Mouse (Mus musculus) intestine, embryonic 16.5 days (tissue): Measurements from ENCODE around the gene Ap4m1. TPM values are rescaled to one million over a fixed set of nuclear protein-coding genes. Genes with fewer than 3 reads are reported as not detected.
A peak's percentile ranks its signal among the peaks of the same experiment; 100 is the strongest.

Source experiments
- ATAC-seq: fragments of 200-750 bp; cut with Nextera tagmentation; 2 replicates; pipeline ENCODE4 v1.8.0; 2017; ENCODE audit warnings: moderate TSS enrichment, moderate library complexity
- H3K27ac ChIP-seq: fragments of 300-500 bp; sonication (generic); 2 replicates; pipeline ENCODE4 v1.5.1; 2014; ENCODE audit warnings: mild to moderate bottlenecking, low read length
- H3K27me3 ChIP-seq: fragments of 300-500 bp; sonication (generic); replicated peaks from 2 replicates; pipeline ENCODE4 v1.6.1; 2014; ENCODE audit warnings: low read length, control low read depth, mixed read lengths; ENCODE audit not compliant: control insufficient read depth, insufficient read depth
- H3K36me3 ChIP-seq: fragments of 300-500 bp; sonication (generic); 2 replicates; pipeline ENCODE4 v1.6.1; 2014; ENCODE audit warnings: low read length, control low read depth; ENCODE audit not compliant: control insufficient read depth, insufficient read depth
- H3K4me1 ChIP-seq: fragments of 300-500 bp; sonication (generic); 2 replicates; pipeline ENCODE4 v1.6.1; 2014; ENCODE audit warnings: low read length, control low read depth, mixed read lengths; ENCODE audit not compliant: control insufficient read depth, insufficient read depth
- H3K4me2 ChIP-seq: fragments of 300-500 bp; sonication (generic); 2 replicates; pipeline ENCODE4 v1.6.1; 2014; ENCODE audit warnings: low read depth, low read length, control low read depth
- H3K4me3 ChIP-seq: fragments of 300-500 bp; sonication (generic); 2 replicates; pipeline ENCODE4 v1.5.1; 2014; ENCODE audit warnings: mild to moderate bottlenecking, low read length
- H3K9ac ChIP-seq: fragments of 300-500 bp; sonication (generic); 2 replicates; pipeline ENCODE4 v1.6.1; 2014; ENCODE audit warnings: low read depth, low read length
- H3K9me3 ChIP-seq: fragments of 300-500 bp; sonication (generic); 2 replicates; pipeline ENCODE4 v1.6.1; 2016; ENCODE audit warnings: low read length, control low read depth; ENCODE audit not compliant: control insufficient read depth
- WGBS: fragments of 180-500 bp; shearing (Covaris S2); extraction: QIAGEN DNeasy Blood & Tissue Kit; methylation state at CpG from one replicate; pipeline ENCODE4 v1.1.7; 2014; 5-methylcytosine and 5-hydroxymethylcytosine counted together
- polyA plus RNA-seq: library from polyadenylated mRNA; unstranded; fragments of >200 nt; fragmentation: Nextera tagmentation; extraction: Ambion mirVana; gene quantifications from 2 replicates; pipeline ENCODE4 v1.2.1, GENCODE M21; 2015

The Ap4m1 gene
- 16.7 and 17.1 TPM in 2 replicates for polyA plus RNA-seq

DNA sequence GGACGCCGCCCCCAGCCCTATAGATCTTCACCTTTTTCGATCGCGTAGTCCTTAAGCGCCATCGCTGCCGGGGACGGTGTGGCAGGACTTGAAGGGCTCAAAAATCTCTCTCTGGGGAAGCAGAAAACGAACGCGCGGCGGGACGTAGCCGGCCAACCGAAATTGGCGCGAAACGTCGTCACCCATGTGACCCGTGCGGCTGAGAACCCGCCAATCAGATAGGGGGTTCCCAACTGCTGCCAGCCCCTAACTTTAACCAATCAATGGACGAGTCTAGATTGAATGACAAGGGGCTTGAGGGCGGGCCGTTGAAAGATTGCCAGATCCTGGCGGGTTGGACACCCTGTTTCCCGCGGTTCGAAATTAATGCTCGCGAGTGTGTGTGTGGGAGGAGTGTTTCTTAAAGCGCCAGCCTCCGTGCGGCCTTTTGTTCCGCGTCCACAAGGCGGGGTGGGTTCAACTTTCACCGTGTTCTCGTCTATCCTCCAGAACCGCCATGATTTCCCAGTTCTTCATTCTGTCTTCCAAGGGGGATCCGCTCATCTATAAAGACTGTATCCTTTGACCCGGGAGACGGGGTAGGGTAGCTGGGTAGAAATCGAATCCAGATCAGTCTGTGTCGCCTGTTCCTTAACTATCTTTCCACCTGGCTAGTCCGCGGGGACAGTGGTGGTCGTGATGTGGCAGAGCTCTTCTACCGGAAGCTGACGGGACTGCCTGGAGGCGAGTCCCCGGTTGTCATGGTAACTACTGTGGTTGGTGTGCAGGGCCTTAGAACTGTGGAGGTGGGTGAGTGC is at the start of gene Ap4m1, which contains the start of gene Mcm7:
TSS of gene Ap4m1 (plus strand) at position 308 of the 797 bp plus-strand sequence.
TSS of gene Mcm7 (minus strand) at position 728 of the 797 bp plus-strand sequence.
- Histone ChIP-seq H3K27me3 (no peaks in the 10 kb centered on the region), H3K4me3 (peak within 1 kb of the TSS; percentile 82), H3K9me3 (no peaks in the 10 kb centered on the region), H3K27ac (peak within 1 kb of the TSS; percentile 96), H3K9ac (peak within 1 kb of the TSS; percentile 80), H3K4me1 (peaks cover 11% of the 10 kb centered on the region), H3K4me2 (peak within 1 kb of the TSS; percentile 79), H3K36me3 (peaks cover 11% of the 10 kb centered on the region)
- under 1% methylated on average over 54 of the region's 54 CpGs for WGBS
- peak; percentile 90 for ATAC-seq

DNA sequence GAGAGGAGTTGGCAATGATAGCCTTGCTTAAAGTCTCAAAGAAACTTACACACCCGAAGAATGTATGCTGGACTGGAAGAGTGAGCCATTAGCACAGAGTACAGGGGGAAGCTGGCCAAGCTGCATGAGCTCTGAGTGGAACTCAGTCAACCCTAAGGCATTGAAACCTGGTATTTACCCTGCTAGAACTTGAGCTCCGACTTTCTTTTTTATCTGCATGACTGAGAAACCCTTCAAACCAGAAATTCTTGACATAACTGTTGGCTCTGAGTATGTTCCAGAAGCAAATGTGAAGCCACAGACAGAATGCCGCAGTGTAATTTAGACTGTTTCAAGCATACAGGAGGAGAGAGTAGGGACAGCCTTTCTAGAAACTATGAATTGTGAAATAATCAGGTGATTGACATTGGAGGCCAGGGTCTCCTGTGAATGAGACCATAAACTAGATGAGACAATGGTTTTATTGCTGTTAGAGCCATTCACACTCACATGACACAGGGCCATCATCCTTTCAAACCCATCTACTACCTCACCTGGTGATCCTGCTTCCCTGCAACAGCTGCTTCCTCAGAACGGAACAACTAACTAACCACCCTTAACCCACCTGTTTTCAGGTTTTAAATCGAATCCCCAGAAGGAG is 39.3 kb upstream of the Ap4m1 start:
- WGBS, result 77% methylated on average over 5 of the region's 5 CpGs
- no peak overlapping the region for H3K4me2 ChIP-seq
- H3K27ac ChIP-seq, result peak overlapping the region; percentile 76
- no peaks in the 10 kb centered on the region for H3K9me3 ChIP-seq
- peaks cover 12% of the 10 kb centered on the region; the same call in 1 of the 2 replicates for H3K36me3 ChIP-seq
- H3K27me3 ChIP-seq, result no peaks in the 10 kb centered on the region
- peak; percentile 83 for ATAC-seq
- H3K9ac ChIP-seq, result no peak overlapping the region
- H3K4me3 ChIP-seq, result no peak overlapping the region
- H3K4me1 ChIP-seq, result peaks cover 3% of the 10 kb centered on the region

DNA sequence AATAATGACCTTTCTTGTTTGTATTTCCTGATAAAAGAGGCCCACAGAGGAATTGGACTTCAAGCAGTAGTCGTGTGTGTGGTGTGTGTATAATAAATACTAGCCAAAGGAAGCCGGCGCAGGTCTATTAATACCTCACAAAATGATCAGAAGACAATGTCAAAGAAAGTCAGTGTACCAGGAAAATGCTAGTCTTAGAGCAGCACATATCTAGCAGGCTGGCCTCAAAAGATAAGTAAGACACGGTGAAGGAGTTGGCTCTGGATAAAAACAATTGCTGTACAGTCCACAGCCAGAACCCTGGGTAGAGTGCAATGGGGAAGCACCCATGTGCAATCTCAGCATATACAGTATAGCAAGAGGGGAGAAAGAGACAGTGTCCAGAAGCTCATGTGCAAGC is 34.5 kb upstream of the Ap4m1 start:
- H3K27ac ChIP-seq, result peak overlapping the region; percentile 64
- H3K36me3 ChIP-seq, result peaks cover 10% of the 10 kb centered on the region; the same call in 1 of the 2 replicates
- 51% methylated on average over 4 of the region's 4 CpGs for WGBS
- H3K9ac ChIP-seq, result no peak overlapping the region
- no peaks in the 10 kb centered on the region for H3K27me3 ChIP-seq
- H3K4me3 ChIP-seq, result no peak overlapping the region
- peak; percentile 73 for ATAC-seq
- no peaks in the 10 kb centered on the region for H3K9me3 ChIP-seq
- no peak overlapping the region for H3K4me2 ChIP-seq
- peaks cover 6% of the 10 kb centered on the region for H3K4me1 ChIP-seq

DNA sequence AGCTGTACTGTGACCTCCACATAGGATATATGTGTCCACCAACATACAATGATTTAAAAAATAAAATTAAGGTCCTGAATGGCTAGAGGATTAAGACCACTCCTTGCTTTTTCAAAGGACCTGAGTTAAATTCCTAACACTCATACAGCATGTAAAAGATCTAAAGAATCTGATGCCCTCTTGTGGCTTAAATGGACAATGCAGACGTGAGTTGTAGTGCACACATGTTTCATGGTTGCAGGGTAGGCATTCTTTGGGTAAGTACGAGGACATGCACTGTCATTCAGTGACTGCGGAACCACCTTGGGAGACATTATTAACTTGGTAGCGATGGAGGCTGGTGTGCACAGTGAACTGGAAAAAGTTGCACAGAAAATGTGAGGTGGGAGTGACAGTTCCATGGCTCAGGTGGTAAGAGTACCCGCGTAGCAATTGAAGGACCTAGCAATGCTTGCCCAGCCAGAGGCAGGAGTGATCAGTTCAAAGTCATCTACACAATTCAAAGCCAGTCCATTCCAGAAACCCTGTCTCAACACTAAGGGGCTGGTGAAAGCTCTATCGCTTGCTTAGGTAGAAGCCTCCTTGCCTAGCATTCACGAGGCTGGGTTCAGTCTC is 33.8 kb upstream of the Ap4m1 start:
- Histone ChIP-seq H3K4me1 (peaks cover 6% of the 10 kb centered on the region), H3K27ac (no peak overlapping the region)
- 56% methylated on average over 8 of the region's 8 CpGs for WGBS

DNA sequence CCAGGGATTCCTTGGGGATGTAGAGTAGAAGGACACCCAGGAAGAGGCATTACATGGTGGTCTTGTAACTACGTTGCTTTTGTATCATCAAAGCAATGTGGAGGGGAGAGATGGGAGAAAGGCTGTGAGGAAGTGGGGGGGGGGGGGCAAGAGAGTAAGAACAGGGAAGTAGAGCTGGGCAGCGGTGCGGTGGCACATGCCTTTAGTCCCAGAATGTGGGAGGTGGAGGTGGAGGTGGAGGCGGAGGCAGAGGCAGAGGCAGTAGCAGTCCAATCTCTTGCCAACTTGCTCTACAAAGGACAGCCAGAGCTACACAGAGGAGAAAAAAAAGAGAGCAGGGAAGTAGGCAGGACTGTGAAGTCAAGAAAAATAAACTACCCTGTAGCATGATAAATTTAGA is 33.2 kb upstream of the Ap4m1 start:
- no peak overlapping the region for H3K4me2 ChIP-seq
- WGBS, result 83% methylated on average over 4 of the region's 4 CpGs
- ATAC-seq, result no peak
- H3K27ac ChIP-seq, result no peak overlapping the region
- H3K36me3 ChIP-seq, result peaks cover 10% of the 10 kb centered on the region; the same call in 1 of the 2 replicates
- H3K4me1 ChIP-seq, result peaks cover 6% of the 10 kb centered on the region
- H3K9ac ChIP-seq, result no peak overlapping the region
- H3K27me3 ChIP-seq, result no peaks in the 10 kb centered on the region
- no peak overlapping the region for H3K4me3 ChIP-seq
- no peaks in the 10 kb centered on the region for H3K9me3 ChIP-seq

More for the DNA sequence above, 33.8 kb upstream of the Ap4m1 start:
- no peak overlapping the region for H3K4me3 ChIP-seq
- H3K9ac ChIP-seq, result no peak overlapping the region
- H3K27me3 ChIP-seq, result no peaks in the 10 kb centered on the region
- peaks cover 10% of the 10 kb centered on the region; the same call in 1 of the 2 replicates for H3K36me3 ChIP-seq
- ATAC-seq, result peak; percentile 67
- no peak overlapping the region for H3K4me2 ChIP-seq
- H3K9me3 ChIP-seq, result no peaks in the 10 kb centered on the region

DNA sequence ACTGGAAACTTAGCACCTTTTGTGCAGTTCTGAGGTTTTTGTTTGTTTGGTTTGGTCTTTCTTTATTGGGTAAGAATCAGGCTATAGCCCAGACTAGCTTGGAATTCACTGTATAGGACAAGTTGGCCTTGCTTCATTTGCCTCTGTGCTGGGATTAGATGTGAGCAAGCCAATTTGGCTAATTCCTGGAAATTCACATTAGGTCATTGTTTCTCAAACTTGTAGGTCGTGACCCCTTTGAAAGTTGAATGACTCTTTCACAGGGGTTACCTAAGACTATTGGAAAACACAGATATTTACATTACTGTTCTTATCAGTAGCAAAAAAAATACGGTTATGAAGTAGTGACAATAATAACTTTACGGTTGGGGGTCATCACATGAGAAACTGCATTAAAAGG is 17.4 kb upstream of the Ap4m1 start:
- peak overlapping the region; percentile 85 for H3K4me3 ChIP-seq
- no peak for ATAC-seq
- no peak overlapping the region for H3K9ac ChIP-seq
- 67% methylated on average over 3 of the region's 3 CpGs for WGBS
- H3K27me3 ChIP-seq, result no peaks in the 10 kb centered on the region
- peaks cover 3% of the 10 kb centered on the region for H3K4me1 ChIP-seq
- H3K9me3 ChIP-seq, result no peaks in the 10 kb centered on the region
- H3K36me3 ChIP-seq, result peaks cover 4% of the 10 kb centered on the region; the same call in 1 of the 2 replicates
- peak overlapping the region; percentile 80 for H3K4me2 ChIP-seq
- H3K27ac ChIP-seq, result no peak overlapping the region

DNA sequence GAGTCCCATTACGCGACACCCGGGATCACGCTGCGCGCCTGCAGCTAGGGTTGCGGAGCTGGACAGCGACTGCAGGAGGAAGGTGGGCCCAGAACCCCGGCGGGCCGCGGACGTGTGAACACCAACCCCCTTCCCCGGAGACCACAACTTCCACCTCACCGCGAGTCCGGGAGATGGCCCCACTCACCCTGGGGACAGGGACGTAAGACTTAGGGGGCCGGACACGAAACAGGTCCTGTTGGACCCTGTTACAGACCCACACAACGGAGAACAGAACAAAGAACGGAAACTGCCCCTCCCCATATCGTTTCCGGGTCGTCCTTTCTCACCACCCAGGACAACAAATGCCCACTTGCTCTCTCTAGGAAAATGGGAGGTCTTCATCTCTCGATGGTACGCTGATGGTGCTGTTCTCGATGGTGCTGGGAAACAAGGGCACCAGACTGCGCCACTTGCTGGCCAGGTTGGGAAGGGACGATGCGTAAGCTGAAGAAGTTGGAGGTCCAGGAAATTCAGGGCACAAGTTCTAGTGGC is 16.3 kb upstream of the Ap4m1 start, which contains the start of gene Zfp113:
TSS of gene Zfp113 (minus strand) at position 302 of the 534 bp plus-strand sequence.
- under 1% methylated on average over 31 of the region's 31 CpGs for WGBS
- Histone ChIP-seq H3K36me3 (peaks cover 4% of the 10 kb centered on the region; the same call in 1 of the 2 replicates), H3K4me1 (peaks cover 5% of the 10 kb centered on the region), H3K27ac (peak within 1 kb of the TSS; percentile 91), H3K9ac (peak within 1 kb of the TSS; percentile 92), H3K9me3 (no peaks in the 10 kb centered on the region), H3K27me3 (no peaks in the 10 kb centered on the region), H3K4me3 (peak within 1 kb of the TSS; percentile 85), H3K4me2 (peak within 1 kb of the TSS; percentile 80)
- ATAC-seq, result peak; percentile 98

DNA sequence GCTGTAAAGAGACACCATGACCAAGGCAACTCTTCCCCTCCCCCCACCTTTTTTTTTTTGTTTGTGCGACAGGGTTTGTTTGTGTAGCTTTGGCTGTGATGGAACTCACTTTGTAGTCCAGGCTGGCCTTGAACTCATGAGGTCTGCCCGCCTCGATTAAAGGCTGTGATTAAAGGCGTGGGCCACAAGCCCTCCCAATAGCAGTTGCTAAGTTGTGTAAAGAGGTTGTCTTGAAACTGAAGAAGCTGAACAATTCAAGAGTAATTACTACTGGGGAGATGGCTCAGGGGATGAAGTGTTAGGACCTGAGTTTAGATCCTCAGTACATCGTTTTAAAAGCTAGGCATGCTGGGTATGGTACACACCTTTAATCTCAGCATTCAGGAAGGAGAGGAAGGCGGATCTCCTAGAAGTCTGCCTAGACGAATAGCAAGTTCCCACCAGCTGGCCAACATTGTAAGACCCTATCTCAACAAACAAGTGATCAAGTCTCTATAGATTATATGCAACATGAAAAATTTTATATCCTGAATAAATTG is 11.5 kb upstream of the Ap4m1 start:
- H3K9ac ChIP-seq, result peak overlapping the region; percentile 91
- 59% methylated on average over 7 of the region's 7 CpGs for WGBS
- ATAC-seq, result peak; percentile 22; the same call in 1 of the 2 replicates

More for the DNA sequence above, 11.5 kb upstream of the Ap4m1 start:
- Histone ChIP-seq H3K4me3 (peak overlapping the region; percentile 74), H3K4me2 (peak overlapping the region; percentile 61), H3K9me3 (no peaks in the 10 kb centered on the region), H3K27ac (peak overlapping the region; percentile 51; the same call in 1 of the 2 replicates), H3K27me3 (no peaks in the 10 kb centered on the region), H3K4me1 (peaks cover 12% of the 10 kb centered on the region), H3K36me3 (peaks cover 8% of the 10 kb centered on the region)
